Comparison of ENCODE assay signal across 17 mouse cellular contexts in genomic region chr10:53444789-53445188, GRCm38 (mm10).
DNase-seq lines count a peak whose midpoint lies in the region; ATAC-seq and TF ChIP-seq lines count a peak whose summit lies in the region.
"Had no signal": no experiment of that assay in that cellular context is flagged by ENCODE, and none has a peak within 500 bp of the region (broad histone marks: within the 10 kb centered on the region; RNA-seq: fewer than 3 reads in every experiment).

No protein-coding gene starts in this region.

- peak; percentile 88 for ATAC-seq in forebrain, embryonic 14.5 days
- no peak; the same call in 1 of the 2 replicates for ATAC-seq in forebrain, embryonic 11.5 days (replicated peaks; ENCODE audit: low FRiP score)
- ATAC-seq in heart, postnatal 0 days (ENCODE audit: insufficient read depth, low read depth): peak; percentile 84
- peak; percentile 47 for ATAC-seq in Patski
- ATAC-seq: inflammation-experienced regulatory T-cells, adult 6 months had no signal

- no peaks in the 10 kb centered on the region for H3K9me3 ChIP-seq in forebrain, embryonic 14.5 days (replicated peaks; ENCODE audit: control insufficient read depth, low read length)
- no peaks in the 10 kb centered on the region for H3K9me3 ChIP-seq in forebrain, embryonic 11.5 days (ENCODE audit: control insufficient read depth, low read length)
- no peaks in the 10 kb centered on the region for H3K9me3 ChIP-seq in heart, postnatal 0 days (replicated peaks; ENCODE audit: control insufficient read depth, low read length)
- H3K9me3 ChIP-seq: embryonic facial prominence, embryonic 13.5 days; heart, embryonic 13.5 days; limb, embryonic 15.5 days; neural tube, embryonic 13.5 days had no signal

- no peak overlapping the region for H3K9ac ChIP-seq in forebrain, embryonic 14.5 days (ENCODE audit: low read length)
- H3K9ac ChIP-seq in forebrain, embryonic 11.5 days (ENCODE audit: low read length): no peak overlapping the region
- H3K9ac ChIP-seq in heart, postnatal 0 days (replicated peaks; ENCODE audit: low read depth, low read length): no peak overlapping the region
- H3K9ac ChIP-seq: embryonic facial prominence, embryonic 13.5 days; heart, embryonic 13.5 days; limb, embryonic 15.5 days; neural tube, embryonic 13.5 days had no signal

- 0 out of 2 replicates have a peak, but pooled peaks have one; percentile 71 for TF ChIP-seq EP300 in heart, postnatal 0 days (IDR thresholded peaks at IDR 0.05; ENCODE audit: low read depth)

- intact Hi-C loops in heart, postnatal 25 days (cut with DNase I): no loop called here

- no peak overlapping the region for H3K4me3 ChIP-seq in forebrain, embryonic 14.5 days (ENCODE audit: low read depth, low read length)
- H3K4me3 ChIP-seq in forebrain, embryonic 11.5 days (ENCODE audit: low read depth, low read length): no peak overlapping the region
- no peak overlapping the region for H3K4me3 ChIP-seq in heart, postnatal 0 days (ENCODE audit: low read depth, low read length)
- H3K4me3 ChIP-seq: embryonic facial prominence, embryonic 13.5 days; gastrocnemius, adult 2 months; heart, embryonic 13.5 days; limb, embryonic 15.5 days; neural tube, embryonic 13.5 days had no signal

- H3K4me1 ChIP-seq in forebrain, embryonic 14.5 days (ENCODE audit: control insufficient read depth, insufficient read depth, low read length): 0 out of 2 replicates have a peak, but pooled peaks cover 5% of the 10 kb centered on the region
- H3K4me1 ChIP-seq in forebrain, embryonic 11.5 days (replicated peaks; ENCODE audit: control insufficient read depth, insufficient read depth, low read length): no peaks in the 10 kb centered on the region
- no peaks in the 10 kb centered on the region for H3K4me1 ChIP-seq in heart, postnatal 0 days (ENCODE audit: control insufficient read depth, insufficient read depth)
- H3K4me1 ChIP-seq: embryonic facial prominence, embryonic 13.5 days; limb, embryonic 15.5 days; neural tube, embryonic 13.5 days had no signal

- no peak overlapping the region; the same call in 1 of the 2 replicates for H3K27ac ChIP-seq in forebrain, embryonic 14.5 days (ENCODE audit: low read depth, low read length)
- no peak overlapping the region for H3K27ac ChIP-seq in forebrain, embryonic 11.5 days (ENCODE audit: low read depth, low read length)
- peak overlapping the region; percentile 39 for H3K27ac ChIP-seq in heart, postnatal 0 days (ENCODE audit: low read depth)
- H3K27ac ChIP-seq: embryonic facial prominence, embryonic 13.5 days; gastrocnemius, adult 2 months; heart, embryonic 13.5 days; limb, embryonic 15.5 days; neural tube, embryonic 13.5 days had no signal

- CTCF ChIA-PET in Patski (lab: Charles Lee): no interaction called here

- no peak for TF ChIP-seq CTCF in heart, postnatal 0 days (IDR thresholded peaks at IDR 0.05; ENCODE audit: low read depth)
- no peak for TF ChIP-seq CTCF in Patski (IDR thresholded peaks at IDR 0.05)

- no peaks in the 10 kb centered on the region for H3K36me3 ChIP-seq in forebrain, embryonic 14.5 days (ENCODE audit: control insufficient read depth, insufficient read depth, low read length)
- no peaks in the 10 kb centered on the region for H3K36me3 ChIP-seq in forebrain, embryonic 11.5 days (ENCODE audit: control insufficient read depth, insufficient read depth, low read length)
- no peaks in the 10 kb centered on the region for H3K36me3 ChIP-seq in heart, postnatal 0 days (replicated peaks; ENCODE audit: control insufficient read depth, insufficient read depth, low read length)
- H3K36me3 ChIP-seq: embryonic facial prominence, embryonic 13.5 days; heart, embryonic 13.5 days; limb, embryonic 15.5 days; neural tube, embryonic 13.5 days had no signal

- no peak overlapping the region for H3K4me2 ChIP-seq in forebrain, embryonic 14.5 days (ENCODE audit: low read length)
- H3K4me2 ChIP-seq in forebrain, embryonic 11.5 days (ENCODE audit: low read depth, low read length, severe bottlenecking): no peak overlapping the region
- no peak overlapping the region for H3K4me2 ChIP-seq in heart, postnatal 0 days (ENCODE audit: low read depth, low read length)
- H3K4me2 ChIP-seq: embryonic facial prominence, embryonic 13.5 days; heart, embryonic 13.5 days; limb, embryonic 15.5 days; neural tube, embryonic 13.5 days had no signal

- peak; percentile 75 for DNase-seq in forebrain, embryonic 14.5 days (ENCODE audit: low spot score)
- DNase-seq in forebrain, embryonic 11.5 days (ENCODE audit: low spot score): no peak
- DNase-seq in heart, postnatal 0 days (ENCODE audit: low spot score): peak; percentile 28
- DNase-seq in heart, postnatal 25 days (ENCODE audit: low spot score): no peak
- peak; percentile 58 for DNase-seq in MN1 (ENCODE audit: low spot score)
- DNase-seq in Patski (ENCODE audit: low read depth, low spot score): no peak
- DNase-seq in right cerebral cortex, adult 2 months (ENCODE audit: low spot score in 2 of 2): no peak
- DNase-seq: gastrocnemius, adult 2 months; kidney, adult 8-10 months; kidney, postnatal 36 days; lung, postnatal 14 days; thymus, postnatal 36 days had no signal

- POLR2A ChIA-PET in Patski (lab: Charles Lee): no interaction called here

- 37% methylated on average over 3 of the region's 3 CpGs for whole genome bisulfite sequencing in forebrain, embryonic 14.5 days
- WGBS in forebrain, embryonic 11.5 days: 59% methylated on average over 3 of the region's 3 CpGs
- WGBS in heart, postnatal 0 days: 19% methylated on average over 3 of the region's 3 CpGs

- in situ Hi-C loops in Patski (cut with MboI; ENCODE audit: low pct_unique_long_range_greater_than_20kb): no loop called here

- H3K27me3 ChIP-seq in forebrain, embryonic 14.5 days (replicated peaks; ENCODE audit: control insufficient read depth, insufficient read depth, low read length): no peaks in the 10 kb centered on the region
- H3K27me3 ChIP-seq in forebrain, embryonic 11.5 days (ENCODE audit: control insufficient read depth, insufficient read depth, low read length): no peaks in the 10 kb centered on the region
- H3K27me3 ChIP-seq in heart, postnatal 0 days (ENCODE audit: control insufficient read depth, insufficient read depth, low read length): no peaks in the 10 kb centered on the region
- H3K27me3 ChIP-seq in Patski: no peaks in the 10 kb centered on the region
- H3K27me3 ChIP-seq: embryonic facial prominence, embryonic 13.5 days; heart, embryonic 13.5 days; limb, embryonic 15.5 days; neural tube, embryonic 13.5 days had no signal

Comparison
In these comparisons a context has a peak if more than half of its experiments do, and no peak if none do; other contexts are left out.
1. DNase-seq: peak in forebrain, embryonic 14.5 days (single experiment), heart, postnatal 0 days (single experiment) and MN1 (single experiment); none in forebrain, embryonic 11.5 days (single experiment), heart, postnatal 25 days (single experiment), Patski (single experiment) and right cerebral cortex, adult 2 months (0 of 2).